Mouse (Mus musculus) liver, embryonic 14.5 days (tissue): ENCODE measurements around the gene Il18r1.

Experiments
- CTCF ChIP-seq: IDR thresholded peaks from 2 replicates; pipeline ENCODE4 v1.5.1; 2016; ENCODE audit warnings: antibody characterized with exemption, low read depth, control low read depth
- EP300 ChIP-seq: IDR thresholded peaks from 2 replicates; pipeline ENCODE4 v1.6.1; 2016; ENCODE audit warnings: antibody characterized with exemption, low read depth

DNA sequence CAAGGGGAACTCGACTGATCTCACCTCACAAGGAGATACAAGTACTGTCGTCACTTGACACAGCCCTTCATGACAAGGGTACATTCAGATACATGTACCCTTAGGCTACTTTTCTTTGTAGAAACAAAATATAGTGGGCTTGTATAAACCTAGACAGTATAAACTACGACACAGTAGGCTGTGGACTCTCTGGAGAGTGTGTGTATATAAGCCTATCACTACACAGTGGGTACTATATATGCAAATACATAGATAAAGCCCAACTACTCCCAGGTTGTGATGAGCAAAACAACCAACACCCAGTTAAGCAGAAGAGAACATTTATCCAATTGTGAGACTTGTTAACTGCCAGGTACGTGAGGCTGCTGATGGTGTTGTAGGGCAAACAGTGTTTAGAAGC is 81.3 kb downstream of the Il18r1 start:
- TF ChIP-seq CTCF = no peak
- no peak for TF ChIP-seq EP300
